Mouse (Mus musculus): ENCODE results near the gene Pigm. TPM values are rescaled to one million over a fixed set of nuclear protein-coding genes. Genes with fewer than 3 reads are reported as not detected.

Pigm gene
- polyA plus RNA-seq (2021) = 6.6 TPM

DNA sequence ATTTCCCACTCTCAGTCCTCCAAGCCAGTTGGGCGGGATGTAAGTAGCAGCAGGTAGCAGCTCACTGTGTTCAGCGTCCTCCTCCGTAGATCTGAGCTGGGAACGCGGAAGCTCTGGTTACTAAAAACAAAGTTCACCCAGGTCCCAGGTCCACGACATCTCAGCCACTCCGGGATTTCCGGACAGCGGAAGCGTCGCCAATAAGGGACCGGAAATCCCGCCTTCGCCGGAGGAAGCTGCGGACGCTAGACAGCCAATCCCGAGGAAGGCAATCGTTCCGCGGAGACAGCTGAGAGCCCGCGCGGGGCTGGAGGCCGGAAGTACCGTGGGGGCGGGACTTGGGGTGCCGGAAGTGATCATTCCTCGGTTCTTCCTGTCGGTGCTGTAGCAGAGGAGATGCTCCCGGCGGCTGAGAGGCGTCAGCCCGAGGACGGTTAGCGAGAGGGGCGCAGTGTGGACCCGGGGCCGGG is at the start of gene Pigm:
Gene Pigm (plus strand): TSS at position 349 of the 470 bp plus-strand sequence.
- ChIA-PET CTCF (no interaction called here), POLR2A (interaction anchor here (0.9 kb wide), 1 partner anchor 32 kb away, joined by 3 read pairs; no protein-coding TSS in a partner anchor)
- peak; percentile 99 for ATAC-seq
- TF ChIP-seq CTCF (IDR thresholded peaks at IDR 0.05) = no peak
- H3K27me3 ChIP-seq = no peaks in the 10 kb centered on the region
- in situ Hi-C loops (cut with MboI; ENCODE audit: low pct_unique_long_range_greater_than_20kb) = no loop called here
- DNase-seq (ENCODE audit: low read depth, low spot score) = peak; percentile 91

DNA sequence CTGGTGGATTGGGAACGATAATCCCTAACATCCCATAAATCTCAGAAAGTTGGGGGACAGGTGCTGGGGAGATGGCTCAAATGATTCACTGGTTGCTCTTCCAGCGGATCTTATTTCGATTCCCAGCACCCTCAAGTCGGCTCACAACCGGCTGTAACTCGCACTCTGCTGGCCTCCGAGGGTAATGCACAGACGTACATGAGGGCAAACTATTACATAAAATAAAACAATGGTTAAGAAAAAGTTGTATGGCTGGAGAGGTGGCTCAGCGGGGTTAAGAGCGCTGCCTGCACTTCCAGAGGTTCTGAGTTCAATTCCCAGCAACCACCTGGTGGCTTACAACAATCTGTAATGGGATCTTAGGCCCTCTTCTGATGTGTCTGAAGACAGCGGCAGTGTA is 49.7 kb upstream of the Pigm start:
- peaks cover 4% of the 10 kb centered on the region for H3K27me3 ChIP-seq
- ChIA-PET POLR2A (no interaction called here), CTCF (no interaction called here)
- DNase-seq (ENCODE audit: low read depth, low spot score) (no peak), ATAC-seq (no peak)
- in situ Hi-C loops (cut with MboI; ENCODE audit: low pct_unique_long_range_greater_than_20kb) = loop anchor here (5.0 to 25.0 kb wide), 3 partner anchors 41 to 489 kb away; partner anchors contain the start of genes Cd84 and Vangl2
- TF ChIP-seq CTCF (IDR thresholded peaks at IDR 0.05) = no peak

- POLR2A ChIA-PET = no interaction called here
- CTCF ChIA-PET = no interaction called here
- DNase-seq (ENCODE audit: low read depth, low spot score) (no peak), ATAC-seq (no peak)
- in situ Hi-C loops (cut with MboI; ENCODE audit: low pct_unique_long_range_greater_than_20kb) = loop anchor here (5.0 to 25.0 kb wide), 3 partner anchors 40 to 490 kb away; partner anchors contain the start of genes Cd84 and Vangl2
- H3K27me3 ChIP-seq = peaks cover 9% of the 10 kb centered on the region
- TF ChIP-seq CTCF (IDR thresholded peaks at IDR 0.05) = no peak
These were observed 48.9 kb upstream of the Pigm start for GRCm38 (mm10) chr1:172327206-172328001.

GRCm38 (mm10) chr1:172328041-172328440 is 48.3 kb upstream of the Pigm start:
- TF ChIP-seq CTCF (IDR thresholded peaks at IDR 0.05) = no peak
- no peak for DNase-seq (ENCODE audit: low read depth, low spot score)
- ATAC-seq = no peak
- ChIA-PET POLR2A (no interaction called here), CTCF (no interaction called here)
- peaks cover 13% of the 10 kb centered on the region for H3K27me3 ChIP-seq
- in situ Hi-C loops (cut with MboI; ENCODE audit: low pct_unique_long_range_greater_than_20kb) = loop anchor here (5.0 to 25.0 kb wide), 3 partner anchors 39 to 491 kb away; partner anchors contain the start of genes Cd84 and Vangl2

DNA sequence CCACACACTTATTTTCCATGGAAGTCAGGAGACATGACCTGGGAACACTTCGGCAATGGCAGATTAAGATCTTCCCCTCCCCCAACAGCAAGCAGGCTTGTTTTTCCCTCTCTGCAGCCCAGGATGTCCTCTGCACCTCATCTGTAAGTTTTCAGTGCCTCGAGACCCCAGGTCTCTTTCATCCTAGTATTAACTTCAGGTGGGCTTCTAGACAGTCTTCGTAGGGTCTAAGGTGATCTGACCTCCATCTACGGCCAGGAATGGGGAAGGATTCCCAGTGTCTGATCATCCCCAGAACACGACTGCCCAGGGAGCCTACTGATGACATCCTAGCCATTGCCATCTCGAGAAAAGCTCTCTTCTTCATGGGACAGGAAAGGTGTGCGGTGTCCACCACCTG is 47.9 kb upstream of the Pigm start:
- in situ Hi-C loops (cut with MboI; ENCODE audit: low pct_unique_long_range_greater_than_20kb) = loop anchor here (5.0 to 25.0 kb wide), 3 partner anchors 39 to 491 kb away; partner anchors contain the start of genes Cd84 and Vangl2
- ChIA-PET CTCF (no interaction called here), POLR2A (no interaction called here)
- no peak for DNase-seq (ENCODE audit: low read depth, low spot score)
- TF ChIP-seq CTCF (IDR thresholded peaks at IDR 0.05) = no peak
- ATAC-seq = no peak
- H3K27me3 ChIP-seq = peaks cover 13% of the 10 kb centered on the region

DNA sequence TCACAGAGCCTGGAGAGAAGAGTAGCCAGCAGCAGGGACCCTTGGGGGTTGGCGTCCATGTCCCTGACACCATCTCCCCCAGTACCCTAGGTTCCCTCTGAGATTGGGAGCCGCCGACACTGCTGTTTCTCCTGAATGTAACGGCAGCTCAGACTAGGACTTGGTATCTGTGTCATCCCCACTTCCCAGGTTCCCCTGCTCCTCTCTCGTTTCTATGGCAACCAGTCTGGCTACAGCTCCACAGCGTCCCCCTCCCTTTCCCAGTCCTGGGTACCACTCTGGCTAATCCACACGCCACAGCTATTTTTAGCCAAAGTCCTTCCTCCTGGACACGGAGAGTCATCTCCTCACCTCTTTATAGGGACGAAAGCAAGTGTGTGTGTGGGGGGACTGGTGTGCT is 47.2 kb upstream of the Pigm start, which contains the start of gene Kcnj9:
Gene Kcnj9 (minus strand): TSS at position 188 of the 400 bp plus-strand sequence.
- POLR2A ChIA-PET = no interaction called here

GRCm38 (mm10) chr1:172329616-172330015 is 46.7 kb upstream of the Pigm start:
- peaks cover 13% of the 10 kb centered on the region for H3K27me3 ChIP-seq
- DNase-seq (ENCODE audit: low read depth, low spot score) = no peak
- ATAC-seq = no peak
- ChIA-PET POLR2A (no interaction called here), CTCF (interaction anchor here (2.0 kb wide), 1 partner anchor 17 kb away, joined by 4 read pairs; no protein-coding TSS in a partner anchor)
- in situ Hi-C loops (cut with MboI; ENCODE audit: low pct_unique_long_range_greater_than_20kb) = loop anchor here (5.0 to 25.0 kb wide), 3 partner anchors 38 to 492 kb away; partner anchors contain the start of genes Cd84 and Vangl2
- TF ChIP-seq CTCF (IDR thresholded peaks at IDR 0.05) = no peak

More for the DNA sequence above, 47.2 kb upstream of the Pigm start, which contains the start of gene Kcnj9:
- in situ Hi-C loops (cut with MboI; ENCODE audit: low pct_unique_long_range_greater_than_20kb) = loop anchor here (5.0 to 25.0 kb wide), 3 partner anchors 38 to 492 kb away; partner anchors contain the start of genes Cd84 and Vangl2
- DNase-seq (ENCODE audit: low read depth, low spot score) (no peak), ATAC-seq (no peak)
- H3K27me3 ChIP-seq = peaks cover 13% of the 10 kb centered on the region
- CTCF ChIA-PET = no interaction called here
- no peak for TF ChIP-seq CTCF (IDR thresholded peaks at IDR 0.05)

DNA sequence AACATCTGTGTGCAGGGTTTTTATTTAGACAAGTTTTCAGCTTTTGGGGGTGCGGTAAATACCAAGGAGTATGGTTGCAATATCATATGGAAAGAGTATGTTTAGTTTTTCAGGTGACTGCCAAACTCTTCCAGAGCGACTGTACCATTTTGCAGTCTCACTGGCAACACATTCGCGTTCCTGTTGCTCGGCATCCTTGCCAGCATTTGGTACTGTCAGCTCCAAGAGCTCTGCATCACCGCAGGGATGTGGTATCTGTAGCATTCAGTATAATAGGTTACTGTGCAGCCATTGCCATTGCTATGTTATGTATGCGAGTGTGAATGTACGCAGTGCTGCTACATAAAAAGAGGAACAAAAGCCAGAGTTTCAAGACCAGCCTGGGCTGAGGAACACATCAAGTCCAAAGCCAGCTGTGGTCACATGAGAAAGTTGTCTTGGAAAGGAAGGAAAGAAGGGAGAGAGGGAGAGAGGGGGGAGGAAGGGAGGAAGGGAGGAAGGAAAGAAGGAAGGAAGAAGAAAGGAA is 44.9 kb upstream of the Pigm start:
- DNase-seq (ENCODE audit: low read depth, low spot score) (no peak), ATAC-seq (no peak)
- no peak for TF ChIP-seq CTCF (IDR thresholded peaks at IDR 0.05)
- H3K27me3 ChIP-seq = peaks cover 18% of the 10 kb centered on the region
- in situ Hi-C loops (cut with MboI; ENCODE audit: low pct_unique_long_range_greater_than_20kb) = loop anchor here (25.0 kb wide), 2 partner anchors 294 to 494 kb away; partner anchors contain the start of genes Cd84 and Vangl2
- ChIA-PET CTCF (interaction anchor here (2.0 kb wide), 1 partner anchor 15 kb away, joined by 4 read pairs; no protein-coding TSS in a partner anchor), POLR2A (no interaction called here)

- in situ Hi-C loops (cut with MboI; ENCODE audit: low pct_unique_long_range_greater_than_20kb) = loop anchor here (25.0 kb wide), 2 partner anchors 296 to 496 kb away; partner anchors contain the start of genes Cd84 and Vangl2
- H3K27me3 ChIP-seq = peaks cover 18% of the 10 kb centered on the region
- DNase-seq (ENCODE audit: low read depth, low spot score) = no peak
- POLR2A ChIA-PET = no interaction called here
- TF ChIP-seq CTCF (IDR thresholded peaks at IDR 0.05) = no peak
- no peak for ATAC-seq
- CTCF ChIA-PET = no interaction called here
These were observed 43.4 kb upstream of the Pigm start for GRCm38 (mm10) chr1:172332925-172333324.

DNA sequence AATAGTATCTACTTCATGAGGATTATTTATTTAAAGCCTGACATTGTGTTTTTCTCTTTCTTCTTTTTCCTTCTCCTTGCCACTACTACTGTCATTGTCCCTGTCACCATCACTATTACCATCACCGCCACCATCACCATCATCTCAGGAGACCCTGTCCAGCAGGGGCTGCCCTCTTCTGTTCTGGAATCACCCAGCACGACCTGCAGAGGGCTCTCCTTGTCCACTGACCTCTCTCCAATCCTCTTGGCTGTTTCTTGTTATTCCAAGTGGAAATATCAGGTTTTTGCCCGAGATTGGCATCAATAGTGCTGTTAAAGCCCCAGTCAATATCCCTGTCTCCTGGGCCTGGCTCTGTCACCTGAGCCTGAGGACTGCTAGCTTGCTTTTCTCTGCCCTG is 42.8 kb upstream of the Pigm start:
- DNase-seq (ENCODE audit: low read depth, low spot score) = no peak
- H3K27me3 ChIP-seq = peaks cover 18% of the 10 kb centered on the region
- in situ Hi-C loops (cut with MboI; ENCODE audit: low pct_unique_long_range_greater_than_20kb) = loop anchor here (25.0 kb wide), 2 partner anchors 296 to 496 kb away; partner anchors contain the start of genes Cd84 and Vangl2
- CTCF ChIA-PET = interaction anchor here (1.0 to 1.3 kb wide), 2 partner anchors 9 to 10 kb away, joined by 3 to 4 read pairs; no protein-coding TSS in a partner anchor
- no peak for TF ChIP-seq CTCF (IDR thresholded peaks at IDR 0.05)
- ATAC-seq = no peak
- POLR2A ChIA-PET = no interaction called here

Measured in Patski (cell line).